Mouse (Mus musculus) neural tube, embryonic 12.5 days (tissue): ENCODE measurements at regions not wholly inside any gene's neighbourhood (a gene's known extent, or its start where the extent isn't known, plus 50 kb on each side); places are given as distances from the start of the nearest gene placed in this dataset.

Experiments used
- ATAC-seq: fragments of 200-750 bp; cut with Nextera tagmentation; 2 replicates; pipeline ENCODE4 v1.8.0; 2017; ENCODE audit warnings: low read depth, mild to moderate bottlenecking, moderate TSS enrichment, moderate library complexity; ENCODE audit not compliant: low FRiP score
- H3K27ac ChIP-seq: fragments of 300-500 bp; sonication (generic); 2 replicates; pipeline ENCODE4 v1.5.1; 2016
- H3K27me3 ChIP-seq: fragments of 300-500 bp; sonication (generic); replicated peaks from 2 replicates; pipeline ENCODE4 v1.6.1; 2016; ENCODE audit warnings: mild to moderate bottlenecking
- H3K36me3 ChIP-seq: fragments of 300-500 bp; sonication (generic); 2 replicates; pipeline ENCODE4 v1.6.1; 2016; ENCODE audit warnings: mild to moderate bottlenecking
- H3K4me1 ChIP-seq: fragments of 300-500 bp; sonication (generic); 2 replicates; pipeline ENCODE4 v1.6.1; 2016
- H3K4me2 ChIP-seq: fragments of 300-500 bp; sonication (generic); replicated peaks from 2 replicates; pipeline ENCODE4 v1.6.1; 2016; ENCODE audit warnings: mild to moderate bottlenecking
- H3K4me3 ChIP-seq: fragments of 300-500 bp; sonication (generic); 2 replicates; pipeline ENCODE4 v1.5.1; 2016
- H3K9ac ChIP-seq: fragments of 300-500 bp; sonication (generic); 2 replicates; pipeline ENCODE4 v1.6.1; 2016; ENCODE audit warnings: mild to moderate bottlenecking
- H3K9me3 ChIP-seq: fragments of 300-500 bp; sonication (generic); 2 replicates; pipeline ENCODE4 v1.6.1; 2016; ENCODE audit warnings: mild to moderate bottlenecking
- WGBS: fragments of 180-500 bp; shearing (Covaris S2); methylation state at CpG from one replicate; pipeline ENCODE4 v1.1.7; 2016; 5-methylcytosine and 5-hydroxymethylcytosine counted together

GRCm38 (mm10) chr13:85484790-85485189 lies 195.9 kb upstream of the Rasa1 start:
- H3K36me3 ChIP-seq, result no peaks in the 10 kb centered on the region
- H3K9ac ChIP-seq, result no peak overlapping the region

GRCm38 (mm10) chr13:85483348-85483747 lies 194.4 kb upstream of the Rasa1 start:
- H3K27ac ChIP-seq, result no peak overlapping the region
- H3K27me3 ChIP-seq, result no peaks in the 10 kb centered on the region
- H3K4me1 ChIP-seq, result no peaks in the 10 kb centered on the region
- ATAC-seq, result no peak
- H3K9ac ChIP-seq, result no peak overlapping the region
- no peaks in the 10 kb centered on the region for H3K9me3 ChIP-seq
- no peak overlapping the region for H3K4me2 ChIP-seq
- H3K36me3 ChIP-seq, result no peaks in the 10 kb centered on the region
- no peak overlapping the region for H3K4me3 ChIP-seq

More at GRCm38 (mm10) chr13:85484790-85485189, 195.9 kb upstream of the Rasa1 start:
- 68% methylated on average over 3 of the region's 3 CpGs for WGBS
- H3K9me3 ChIP-seq, result no peaks in the 10 kb centered on the region
- no peak for ATAC-seq
- no peak overlapping the region for H3K4me2 ChIP-seq
- H3K4me1 ChIP-seq, result no peaks in the 10 kb centered on the region
- no peak overlapping the region for H3K4me3 ChIP-seq
- H3K27me3 ChIP-seq, result no peaks in the 10 kb centered on the region
- H3K27ac ChIP-seq, result no peak overlapping the region

GRCm38 (mm10) chr13:85479405-85479804 lies 190.5 kb upstream of the Rasa1 start:
- WGBS, result 85% methylated on average over 2 of the region's 2 CpGs

GRCm38 (mm10) chr13:85476274-85476846 lies 187.4 kb upstream of the Rasa1 start:
- H3K36me3 ChIP-seq, result no peaks in the 10 kb centered on the region
- no peak for ATAC-seq
- H3K4me2 ChIP-seq, result no peak overlapping the region
- H3K4me3 ChIP-seq, result no peak overlapping the region
- H3K9me3 ChIP-seq, result no peaks in the 10 kb centered on the region
- no peaks in the 10 kb centered on the region for H3K27me3 ChIP-seq
- H3K4me1 ChIP-seq, result no peaks in the 10 kb centered on the region
- no peak overlapping the region for H3K27ac ChIP-seq
- 86% methylated on average over 4 of the region's 4 CpGs for WGBS
- H3K9ac ChIP-seq, result no peak overlapping the region

More at GRCm38 (mm10) chr13:85479405-85479804, 190.5 kb upstream of the Rasa1 start:
- H3K27ac ChIP-seq, result no peak overlapping the region
- no peaks in the 10 kb centered on the region for H3K4me1 ChIP-seq
- ATAC-seq, result no peak
- H3K27me3 ChIP-seq, result no peaks in the 10 kb centered on the region
- H3K9ac ChIP-seq, result no peak overlapping the region
- no peak overlapping the region for H3K4me2 ChIP-seq
- no peaks in the 10 kb centered on the region for H3K9me3 ChIP-seq
- H3K36me3 ChIP-seq, result no peaks in the 10 kb centered on the region
- H3K4me3 ChIP-seq, result no peak overlapping the region

GRCm38 (mm10) chr13:85471340-85471739 lies 182.4 kb upstream of the Rasa1 start:
- 94% methylated on average over 5 of the region's 5 CpGs for WGBS
- Histone ChIP-seq H3K4me1 (no peaks in the 10 kb centered on the region), H3K4me2 (no peak overlapping the region), H3K27ac (no peak overlapping the region), H3K9ac (no peak overlapping the region), H3K9me3 (no peaks in the 10 kb centered on the region), H3K4me3 (no peak overlapping the region), H3K36me3 (no peaks in the 10 kb centered on the region), H3K27me3 (no peaks in the 10 kb centered on the region)
- no peak for ATAC-seq

- 89% methylated on average over 3 of the region's 3 CpGs for WGBS
- no peaks in the 10 kb centered on the region for H3K9me3 ChIP-seq
- no peak overlapping the region for H3K4me2 ChIP-seq
- no peak for ATAC-seq
- no peaks in the 10 kb centered on the region for H3K27me3 ChIP-seq
- no peak overlapping the region for H3K9ac ChIP-seq
- no peak overlapping the region for H3K27ac ChIP-seq
- H3K4me1 ChIP-seq, result no peaks in the 10 kb centered on the region
- H3K36me3 ChIP-seq, result no peaks in the 10 kb centered on the region
- H3K4me3 ChIP-seq, result no peak overlapping the region
Measured at GRCm38 (mm10) chr13:85459387-85459786, 170.5 kb upstream of the Rasa1 start.

- Histone ChIP-seq H3K9me3 (no peaks in the 10 kb centered on the region), H3K4me1 (no peaks in the 10 kb centered on the region), H3K27me3 (no peaks in the 10 kb centered on the region), H3K9ac (no peak overlapping the region), H3K36me3 (no peaks in the 10 kb centered on the region), H3K4me3 (no peak overlapping the region), H3K4me2 (no peak overlapping the region), H3K27ac (no peak overlapping the region)
- no peak for ATAC-seq
Measured at GRCm38 (mm10) chr13:85458611-85459010, 169.7 kb upstream of the Rasa1 start.

GRCm38 (mm10) chr13:85439581-85439980 lies 150.7 kb upstream of the Rasa1 start:
- ATAC-seq, result no peak
- Histone ChIP-seq H3K4me2 (no peak overlapping the region), H3K9ac (no peak overlapping the region), H3K9me3 (no peaks in the 10 kb centered on the region), H3K4me3 (no peak overlapping the region), H3K36me3 (no peaks in the 10 kb centered on the region), H3K27ac (no peak overlapping the region), H3K4me1 (no peaks in the 10 kb centered on the region), H3K27me3 (no peaks in the 10 kb centered on the region)
- 100% methylated on average over 1 of the region's 1 CpGs for WGBS

- Histone ChIP-seq H3K27ac (no peak overlapping the region), H3K9me3 (no peaks in the 10 kb centered on the region), H3K4me2 (no peak overlapping the region), H3K36me3 (no peaks in the 10 kb centered on the region), H3K4me3 (no peak overlapping the region), H3K27me3 (no peaks in the 10 kb centered on the region), H3K4me1 (no peaks in the 10 kb centered on the region), H3K9ac (no peak overlapping the region)
- no peak for ATAC-seq
Measured at GRCm38 (mm10) chr13:85437875-85438274, 148.9 kb upstream of the Rasa1 start.

- no peak overlapping the region for H3K9ac ChIP-seq
- no peaks in the 10 kb centered on the region for H3K36me3 ChIP-seq
- H3K27ac ChIP-seq, result no peak overlapping the region
- H3K4me1 ChIP-seq, result no peaks in the 10 kb centered on the region
- H3K4me2 ChIP-seq, result no peak overlapping the region
- no peak for ATAC-seq
- 89% methylated on average over 4 of the region's 4 CpGs for WGBS
- H3K4me3 ChIP-seq, result no peak overlapping the region
- H3K9me3 ChIP-seq, result no peaks in the 10 kb centered on the region
- no peaks in the 10 kb centered on the region for H3K27me3 ChIP-seq
Measured at GRCm38 (mm10) chr13:85437009-85437408, 148.1 kb upstream of the Rasa1 start.

- H3K27ac ChIP-seq, result no peak overlapping the region
- no peak overlapping the region for H3K4me2 ChIP-seq
- WGBS, result 82% methylated on average over 1 of the region's 1 CpGs
- no peaks in the 10 kb centered on the region for H3K4me1 ChIP-seq
- H3K4me3 ChIP-seq, result no peak overlapping the region
- no peaks in the 10 kb centered on the region for H3K36me3 ChIP-seq
- no peak overlapping the region for H3K9ac ChIP-seq
- no peak for ATAC-seq
- no peaks in the 10 kb centered on the region for H3K9me3 ChIP-seq
- H3K27me3 ChIP-seq, result no peaks in the 10 kb centered on the region
Measured at GRCm38 (mm10) chr13:85436254-85436653, 147.3 kb upstream of the Rasa1 start.

- no peaks in the 10 kb centered on the region for H3K4me1 ChIP-seq
- no peaks in the 10 kb centered on the region for H3K36me3 ChIP-seq
- H3K9ac ChIP-seq, result no peak overlapping the region
- no peaks in the 10 kb centered on the region for H3K9me3 ChIP-seq
- no peak for ATAC-seq
- no peak overlapping the region for H3K27ac ChIP-seq
- WGBS, result 89% methylated on average over 2 of the region's 2 CpGs
- H3K4me2 ChIP-seq, result no peak overlapping the region
- H3K27me3 ChIP-seq, result no peaks in the 10 kb centered on the region
- H3K4me3 ChIP-seq, result no peak overlapping the region
Measured at GRCm38 (mm10) chr13:85430821-85431220, 141.9 kb upstream of the Rasa1 start.

GRCm38 (mm10) chr13:85430040-85430439 lies 141.1 kb upstream of the Rasa1 start:
- no peaks in the 10 kb centered on the region for H3K9me3 ChIP-seq
- 82% methylated on average over 3 of the region's 3 CpGs for WGBS

More at GRCm38 (mm10) chr13:85430040-85430439, 141.1 kb upstream of the Rasa1 start:
- Histone ChIP-seq H3K27ac (no peak overlapping the region), H3K9ac (no peak overlapping the region), H3K4me2 (no peak overlapping the region), H3K36me3 (no peaks in the 10 kb centered on the region), H3K4me1 (no peaks in the 10 kb centered on the region), H3K27me3 (no peaks in the 10 kb centered on the region), H3K4me3 (no peak overlapping the region)
- ATAC-seq, result no peak
